Mouse (Mus musculus) fibroblast of lung, adult 2 months (primary cell): ENCODE measurements around the gene Rpl15.
"Not testable (repeated sequence)": the region's sequence is repeated elsewhere in the genome, so short reads cannot be mapped to it uniquely, and the experiment has no call there.

Experiments used
- DNase-seq: peaks from one replicate; pipeline ENCODE4 v3.0.0-alpha.2; 2011; ENCODE audit warnings: low read depth

The Rpl15 gene

DNA sequence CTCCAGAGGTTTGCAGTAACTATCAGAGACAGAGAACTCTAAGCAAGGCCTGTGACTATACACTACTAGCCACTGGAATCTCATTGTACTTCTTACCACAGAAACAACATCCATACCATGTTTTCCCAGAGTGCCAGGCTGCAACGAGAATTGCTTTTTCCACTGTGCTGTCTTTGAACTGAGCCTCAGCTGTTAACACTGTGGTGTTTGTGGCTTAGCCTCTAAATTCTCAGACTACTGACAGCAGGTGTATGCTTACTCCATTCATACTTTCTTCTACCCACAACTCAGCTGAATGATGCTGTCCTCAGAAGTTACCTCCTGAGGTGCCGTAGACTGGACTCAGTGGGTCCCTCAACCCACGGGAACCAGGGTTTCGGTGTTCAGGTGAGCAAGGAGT lies 29.4 kb downstream of the Rpl15 start:
- DNase-seq, result no peak

- DNase-seq, result no peak
Measured at GRCm38 (mm10) chr14:18240132-18240531, 31.1 kb downstream of the Rpl15 start.

GRCm38 (mm10) chr14:18238750-18239731 lies 32.1 kb downstream of the Rpl15 start, which contains the start of gene Nr1d2:
Nr1d2 (minus strand) TSS chr14:18239127.
- DNase-seq, result peak; percentile 99

- peak; percentile 88 for DNase-seq
Measured at GRCm38 (mm10) chr14:18238131-18238749, 33.0 kb downstream of the Rpl15 start.

DNA sequence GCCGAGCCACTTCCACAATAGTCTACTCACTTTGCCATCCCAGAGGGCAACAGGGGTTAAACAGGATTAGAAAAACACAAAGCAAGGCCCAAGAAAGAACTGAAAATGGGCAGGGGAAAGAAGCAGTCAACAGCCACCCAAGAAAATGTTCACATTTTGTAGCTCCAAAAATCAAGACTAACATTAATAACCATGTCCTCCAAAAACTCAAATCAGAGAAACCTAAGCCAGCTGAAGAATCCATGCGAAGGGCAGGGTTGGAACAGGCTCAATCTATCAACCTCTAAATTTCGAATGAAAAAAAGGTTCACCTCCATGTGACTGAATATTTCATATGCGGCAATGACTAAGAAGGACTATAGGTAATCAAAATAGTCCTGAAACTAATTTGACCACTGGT lies 33.8 kb downstream of the Rpl15 start:
- DNase-seq, result no peak

DNA sequence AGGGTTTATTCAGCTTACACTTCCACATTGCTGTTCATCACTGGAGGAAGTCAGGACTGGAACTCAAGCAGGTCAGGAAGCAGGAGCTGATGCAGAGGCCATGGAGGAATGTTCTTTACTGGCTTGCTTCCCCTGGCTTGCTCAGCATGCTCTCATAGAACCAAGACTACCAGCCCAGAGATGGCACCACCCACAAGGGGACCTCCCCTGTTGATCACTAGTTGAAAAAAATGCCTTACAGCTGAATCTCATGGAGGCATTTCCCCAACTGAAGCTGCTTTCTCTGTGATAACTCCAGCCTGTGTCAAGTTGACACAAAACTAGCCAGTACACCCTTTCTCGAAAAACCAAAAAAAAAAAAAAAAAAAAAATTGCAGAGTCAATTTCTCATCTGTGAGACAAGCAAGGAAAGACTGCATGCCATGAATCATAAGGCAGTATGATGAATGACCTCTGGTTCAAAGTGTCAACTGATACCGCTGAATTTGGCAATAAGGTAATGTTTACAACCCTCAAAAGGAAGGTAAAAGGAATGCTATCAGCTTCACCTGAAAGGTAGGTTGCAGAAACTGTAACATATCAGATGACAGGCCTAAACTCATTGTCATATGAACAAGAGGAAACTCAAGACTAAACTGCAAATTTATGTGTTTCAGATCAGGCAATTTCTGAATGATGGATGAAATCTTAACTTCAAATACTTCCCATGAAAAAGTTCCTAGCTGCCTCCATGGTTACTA lies 34.5 kb downstream of the Rpl15 start:
- DNase-seq, result peak; percentile 19

- DNase-seq, result peak; percentile 57
Measured at GRCm38 (mm10) chr14:18233981-18234960, 36.9 kb downstream of the Rpl15 start.

- DNase-seq, result no peak
Measured at GRCm38 (mm10) chr14:18233076-18233475, 38.1 kb downstream of the Rpl15 start.

- DNase-seq, result not testable (repeated sequence)
Measured at GRCm38 (mm10) chr14:18231866-18232265, 39.3 kb downstream of the Rpl15 start.

- DNase-seq, result not testable (repeated sequence)
Measured at GRCm38 (mm10) chr14:18229751-18230150, 41.4 kb downstream of the Rpl15 start.

- not testable (repeated sequence) for DNase-seq
Measured at GRCm38 (mm10) chr14:18226181-18226580, 45.0 kb downstream of the Rpl15 start.

- DNase-seq, result not testable (repeated sequence)
Measured at GRCm38 (mm10) chr14:18225431-18225830, 45.8 kb downstream of the Rpl15 start.

GRCm38 (mm10) chr14:18221977-18222376 lies 49.2 kb downstream of the Rpl15 start:
- DNase-seq, result no peak
